Mouse (Mus musculus) limb, embryonic 12.5 days (tissue): ENCODE data around the gene Gm4869. TPM values are rescaled to one million over a fixed set of nuclear protein-coding genes. Genes with fewer than 3 reads are reported as not detected.

ENCODE experiments used
- ATAC-seq: fragments of 200-750 bp; cut with Nextera tagmentation; 2 replicates; pipeline ENCODE4 v1.8.0; 2017; ENCODE audit warnings: low read depth, moderate TSS enrichment; ENCODE audit not compliant: insufficient number of reproducible peaks, insufficient read depth, low FRiP score, low TSS enrichment
- H3K27ac ChIP-seq: fragments of 300-500 bp; sonication (generic); 2 replicates; pipeline ENCODE4 v1.5.1; 2016; ENCODE audit warnings: mild to moderate bottlenecking, moderate library complexity
- H3K27me3 ChIP-seq: fragments of 300-500 bp; sonication (generic); 2 replicates; pipeline ENCODE4 v1.6.1; 2016; ENCODE audit warnings: mild to moderate bottlenecking, moderate library complexity
- H3K36me3 ChIP-seq: fragments of 300-500 bp; sonication (generic); 2 replicates; pipeline ENCODE4 v1.6.1; 2016; ENCODE audit warnings: mild to moderate bottlenecking, moderate library complexity
- H3K4me1 ChIP-seq: fragments of 300-500 bp; sonication (generic); replicated peaks from 2 replicates; pipeline ENCODE4 v1.6.1; 2016
- H3K4me2 ChIP-seq: fragments of 300-500 bp; sonication (generic); 2 replicates; pipeline ENCODE4 v1.6.1; 2016; ENCODE audit warnings: mild to moderate bottlenecking, moderate library complexity
- H3K4me3 ChIP-seq: fragments of 300-500 bp; sonication (generic); replicated peaks from 2 replicates; pipeline ENCODE4 v1.5.1; 2016; ENCODE audit warnings: mild to moderate bottlenecking
- H3K9ac ChIP-seq: fragments of 300-500 bp; sonication (generic); replicated peaks from 2 replicates; pipeline ENCODE4 v1.6.1; 2016; ENCODE audit warnings: mild to moderate bottlenecking, moderate library complexity
- H3K9me3 ChIP-seq: fragments of 300-500 bp; sonication (generic); 2 replicates; pipeline ENCODE4 v1.6.1; 2016; ENCODE audit warnings: mild to moderate bottlenecking, moderate library complexity
- WGBS: fragments of 180-500 bp; shearing (Covaris S2); methylation state at CpG from one replicate; pipeline ENCODE4 v1.1.7; 2016; 5-methylcytosine and 5-hydroxymethylcytosine counted together
- microRNA-seq: library from miRNA; unstranded; fragments of <30 nt; microRNA quantifications from one replicate; pipeline ENCODE4, GENCODE M21; 2017
- polyA plus RNA-seq: library from polyadenylated mRNA; unstranded; fragments of >200 nt; fragmentation: Nextera tagmentation; extraction: Ambion mirVana; gene quantifications from 2 replicates; pipeline ENCODE4 v1.2.1, GENCODE M21; 2016

Gm4869 gene
- polyA plus RNA-seq, 1 experiment from 2014 or later: not detected

GRCm38 (mm10) chr5:140538111-140538683 lies 92.8 kb downstream of the Gm4869 start:
- Histone ChIP-seq H3K27ac (no peak overlapping the region), H3K4me2 (no peak overlapping the region), H3K27me3 (no peaks in the 10 kb centered on the region), H3K36me3 (no peaks in the 10 kb centered on the region), H3K4me3 (no peak overlapping the region), H3K4me1 (no peaks in the 10 kb centered on the region), H3K9me3 (no peaks in the 10 kb centered on the region), H3K9ac (no peak overlapping the region)
- no peak for ATAC-seq
- WGBS: 44% methylated on average over 13 of the region's 13 CpGs

- no peaks in the 10 kb centered on the region for H3K36me3 ChIP-seq
- no peak overlapping the region for H3K27ac ChIP-seq
- H3K27me3 ChIP-seq: no peaks in the 10 kb centered on the region
- H3K9me3 ChIP-seq: no peaks in the 10 kb centered on the region
- no peak overlapping the region for H3K4me3 ChIP-seq
- 16% methylated on average over 8 of the region's 8 CpGs for WGBS
- H3K9ac ChIP-seq: no peak overlapping the region
- no peak overlapping the region for H3K4me2 ChIP-seq
- ATAC-seq: peak; percentile 43; the same call in 1 of the 2 replicates
- no peaks in the 10 kb centered on the region for H3K4me1 ChIP-seq
These were observed 94.7 kb downstream of the Gm4869 start for GRCm38 (mm10) chr5:140540106-140540505.

DNA sequence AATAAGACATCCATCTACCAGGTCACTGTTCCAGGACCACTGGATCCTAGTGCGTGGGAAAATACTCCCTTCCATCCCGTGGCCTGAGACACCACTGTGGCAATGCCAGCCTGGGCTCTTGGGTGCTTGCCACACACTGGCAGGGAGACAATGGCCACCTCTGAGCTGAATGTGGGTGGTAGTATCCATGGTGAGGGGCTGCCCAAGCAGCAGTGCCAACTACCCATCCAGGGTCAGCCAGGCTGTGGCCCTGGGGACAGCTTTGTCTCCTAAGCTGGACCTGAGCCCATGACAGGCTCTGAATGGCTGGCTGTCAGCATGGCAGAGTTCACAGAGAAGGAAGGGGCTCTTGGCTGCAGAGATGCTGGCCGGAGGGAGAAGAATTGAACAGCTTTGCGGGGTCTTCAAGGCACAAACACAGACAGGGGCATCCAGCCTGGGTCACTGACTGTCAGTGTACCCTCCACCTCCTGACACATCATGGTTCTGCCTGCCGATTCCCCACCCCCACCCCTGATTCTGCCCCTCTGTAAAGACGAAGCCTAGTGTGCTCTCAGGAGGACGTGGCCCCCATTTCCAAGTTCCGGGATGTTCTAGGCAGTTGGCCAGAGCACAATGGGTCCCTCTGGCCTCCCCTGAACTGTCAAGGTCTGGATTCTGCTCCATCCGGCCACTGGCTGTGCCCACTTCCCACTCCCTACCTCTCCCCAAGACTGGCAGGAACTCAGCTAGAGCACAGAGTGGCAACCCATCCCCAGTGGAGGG lies 97.5 kb downstream of the Gm4869 start:
- Histone ChIP-seq H3K4me2 (no peak overlapping the region), H3K27ac (no peak overlapping the region), H3K36me3 (no peaks in the 10 kb centered on the region), H3K9me3 (peaks cover 2% of the 10 kb centered on the region; the same call in 1 of the 2 replicates), H3K4me1 (no peaks in the 10 kb centered on the region), H3K4me3 (no peak overlapping the region), H3K27me3 (no peaks in the 10 kb centered on the region), H3K9ac (0 out of 2 replicates have a peak overlapping the region, but pooled peaks have one; percentile 14)
- ATAC-seq: no peak
- WGBS: 78% methylated on average over 9 of the region's 9 CpGs

Small RNA genes within 50 kb of the gene (microRNA-seq; reads per million reads assigned to microRNA genes)
- not detected for gene Mir7038

Other genes starting within 250 kb of the Gm4869 start
- 55.9 and 57.2 TPM in 2 replicates for gene Mad1l1, start 124.1 kb upstream of the Gm4869 start, polyA plus RNA-seq
- 48.3 and 52.1 TPM in 2 replicates for gene Nudt1, start 124.0 kb upstream of the Gm4869 start, polyA plus RNA-seq
- 21.7 and 25.2 TPM in 2 replicates for gene Mrm2, start 113.7 kb upstream of the Gm4869 start, polyA plus RNA-seq
- gene Snx8, start 56.4 kb upstream of the Gm4869 start, polyA plus RNA-seq: 20.0 and 20.5 TPM in 2 replicates
- 187 and 189 TPM in 2 replicates for gene Eif3b, start 26.3 kb upstream of the Gm4869 start, polyA plus RNA-seq
- 14.4 and 17.0 TPM in 2 replicates for gene Chst12, start 59.9 kb downstream of the Gm4869 start, polyA plus RNA-seq
- gene Grifin, start 119.4 kb downstream of the Gm4869 start, polyA plus RNA-seq: 0.36 TPM in 1 of 2 replicates, not detected in the other
- gene Lfng, start 161.7 kb downstream of the Gm4869 start, polyA plus RNA-seq: 10.3 and 10.8 TPM in 2 replicates
- 48.8 and 58.0 TPM in 2 replicates for gene Ttyh3, start 203.4 kb downstream of the Gm4869 start, polyA plus RNA-seq